Mouse (Mus musculus) cerebellum, postnatal 14 days (tissue): ENCODE measurements around the gene Apol7e.
"Not testable (repeated sequence)": the region's sequence is repeated elsewhere in the genome, so short reads cannot be mapped to it uniquely, and the experiment has no call there.

Experiments used
- DNase-seq, 2 experiments: peaks; one replicate each; pipeline ENCODE4 v3.0.0; 2021; ENCODE audit warnings: mixed read lengths in 2 of 2

Gene Apol7e

DNA sequence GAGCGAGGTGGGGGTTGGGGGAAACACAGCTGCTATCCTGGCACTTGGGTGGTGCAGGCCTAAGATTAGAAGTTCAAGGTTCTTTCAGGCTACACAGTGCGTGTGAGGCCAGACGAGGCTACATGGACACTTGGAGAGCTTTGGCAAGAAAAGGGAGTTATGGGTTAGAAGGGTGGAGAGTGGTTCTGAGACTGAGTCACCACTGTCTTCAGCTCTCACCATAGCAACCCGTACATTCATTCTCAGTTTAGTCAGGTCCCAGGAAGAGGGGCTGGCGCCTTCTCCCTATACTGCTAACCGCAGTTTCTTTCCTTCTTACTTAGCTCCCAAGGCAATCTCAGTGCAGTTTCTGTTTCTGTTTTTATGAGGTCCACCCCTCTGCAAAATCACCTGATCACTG lies 42.9 kb downstream of the Apol7e start:
- not testable (repeated sequence) for DNase-seq

DNA sequence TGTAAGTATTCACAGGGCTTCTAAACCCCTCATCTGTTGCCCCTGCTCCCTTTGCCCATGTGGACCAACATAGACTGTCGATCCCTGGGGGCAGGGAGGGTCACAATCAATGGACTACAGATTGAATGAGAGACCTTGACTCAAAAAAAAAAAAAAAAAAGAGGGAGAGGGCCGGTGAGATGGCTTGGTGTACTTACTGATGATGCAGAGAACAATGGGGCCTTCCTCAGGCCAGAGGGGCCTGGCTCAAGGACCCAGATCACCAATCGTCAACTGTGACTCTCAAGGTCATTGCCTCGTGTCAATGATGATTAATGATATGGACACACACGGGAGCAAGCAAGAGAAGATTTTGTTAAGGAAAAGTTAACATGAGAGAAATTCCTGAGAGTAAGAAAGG lies 46.0 kb downstream of the Apol7e start:
- no peak for DNase-seq

DNA sequence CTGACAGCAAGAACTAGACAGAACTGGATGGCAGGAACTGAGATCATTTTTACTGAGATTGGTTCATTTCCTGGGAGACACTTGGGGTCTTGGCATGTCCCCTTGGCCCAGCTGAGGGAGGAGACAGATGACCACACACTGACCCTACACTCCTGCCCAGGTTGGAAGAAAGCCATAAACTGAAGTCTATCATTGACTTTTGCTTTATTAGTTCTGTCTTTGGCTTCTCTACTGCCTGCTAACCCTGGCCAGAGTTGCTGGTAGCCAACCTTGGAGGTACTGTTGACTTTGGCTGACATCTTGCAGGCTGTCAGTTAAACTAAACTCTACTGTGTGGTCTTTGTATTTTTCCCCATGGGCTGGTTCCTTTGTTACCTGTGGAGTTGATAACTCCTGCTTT lies 46.4 kb downstream of the Apol7e start:
- peak in 1 of 2 experiments; percentile 18 for DNase-seq

DNA sequence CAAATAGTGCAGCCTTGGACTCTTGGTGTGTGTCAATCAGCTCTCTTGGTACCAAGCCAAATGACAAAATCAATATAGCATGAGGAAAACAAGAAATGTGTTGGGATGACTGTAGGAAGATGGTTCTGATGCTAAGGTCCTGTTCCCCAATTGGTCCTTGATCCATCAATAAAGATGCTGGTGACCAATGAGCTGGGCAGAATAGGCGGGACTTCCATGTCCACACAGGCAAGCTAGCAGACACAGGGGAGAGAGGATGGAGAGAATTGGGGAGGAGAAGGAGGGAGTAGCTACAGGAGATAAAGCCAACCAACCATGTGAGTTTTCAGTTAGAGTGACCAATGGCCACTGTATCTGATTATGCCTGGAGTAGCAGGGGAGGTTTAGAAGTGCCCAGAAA lies 47.7 kb downstream of the Apol7e start:
- DNase-seq: peak in 1 of 2 experiments; percentile 23

DNA sequence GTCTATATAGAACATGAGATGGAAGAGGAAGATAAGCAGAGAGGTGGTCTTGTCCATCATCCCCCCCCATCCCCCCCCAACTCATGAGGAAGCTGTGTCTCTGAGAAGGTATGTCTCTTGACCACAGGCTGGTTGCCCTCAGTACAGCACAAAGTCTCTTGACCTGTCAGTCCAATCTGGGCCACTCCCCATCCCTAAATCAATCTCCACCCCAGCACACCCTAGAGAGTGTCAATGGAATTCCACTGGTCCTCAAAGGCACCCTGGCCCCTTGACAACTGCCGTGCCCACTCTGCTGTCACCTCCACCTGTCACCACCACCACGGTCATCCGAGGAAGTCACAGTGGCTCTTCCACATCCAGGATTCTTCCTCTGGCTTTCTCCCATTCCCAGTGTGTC lies 49.8 kb downstream of the Apol7e start:
- peak in 1 of 2 experiments; percentile 13 for DNase-seq

DNA sequence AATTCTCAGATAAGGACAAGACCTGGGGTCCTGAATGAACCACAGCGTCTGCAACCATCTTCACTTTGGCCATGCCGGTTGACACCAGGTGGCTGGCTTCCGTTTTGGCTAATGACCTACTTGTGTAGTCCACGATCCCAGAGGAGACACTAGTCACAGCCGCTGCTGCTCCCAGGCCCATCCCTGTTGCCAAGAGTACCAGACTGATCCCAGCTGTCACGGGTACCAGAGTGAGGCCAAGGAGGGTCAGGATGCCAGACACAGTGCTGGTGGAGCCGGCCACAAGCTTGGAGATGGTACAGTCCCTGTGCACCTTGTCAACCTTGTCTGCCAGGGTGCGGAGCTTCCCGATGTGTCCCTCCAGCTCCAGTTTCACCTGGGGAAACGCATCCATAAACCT lies 51.1 kb downstream of the Apol7e start:
- peak; percentile 79 to 82 for DNase-seq

DNA sequence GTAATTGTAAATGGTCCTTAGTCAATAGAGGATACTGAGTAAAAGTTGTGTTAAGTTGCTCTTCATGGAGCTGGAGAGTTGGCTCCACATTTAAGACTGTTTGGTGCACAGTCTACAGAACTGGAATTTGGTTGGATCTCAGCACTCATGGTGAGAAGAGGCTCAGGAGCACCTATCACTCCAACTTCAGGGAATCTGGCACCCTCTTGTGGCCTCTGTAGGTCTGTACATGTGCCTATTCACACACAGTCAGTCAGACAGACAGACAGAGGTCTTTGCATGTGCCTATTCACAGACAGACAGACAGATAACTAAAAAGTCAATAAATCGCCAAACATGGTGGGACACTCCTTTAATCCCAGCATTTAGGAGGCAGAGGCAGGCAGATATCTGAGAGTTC lies 51.8 kb downstream of the Apol7e start:
- DNase-seq: peak; percentile 68 to 73

DNA sequence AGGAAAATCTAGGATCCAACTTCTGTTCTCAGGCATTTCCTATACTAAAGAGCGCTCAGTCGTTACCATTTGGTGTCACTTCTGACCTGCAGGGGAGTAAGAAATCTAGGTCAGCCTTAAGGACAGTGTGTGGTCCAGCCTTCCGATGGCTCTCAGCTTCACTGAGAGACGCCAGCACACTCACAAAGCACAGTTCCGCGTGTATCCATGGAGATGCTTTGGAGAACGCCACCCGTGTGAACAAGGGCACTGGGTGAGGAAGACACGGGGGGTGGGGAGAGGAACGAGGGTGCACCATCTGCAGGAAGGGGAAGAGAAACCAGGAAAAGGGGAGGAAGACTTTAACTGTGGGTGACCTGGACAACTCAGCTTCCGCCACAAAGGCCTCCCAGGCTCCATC lies 53.8 kb downstream of the Apol7e start:
- peak in 1 of 2 experiments; percentile 20 for DNase-seq

DNA sequence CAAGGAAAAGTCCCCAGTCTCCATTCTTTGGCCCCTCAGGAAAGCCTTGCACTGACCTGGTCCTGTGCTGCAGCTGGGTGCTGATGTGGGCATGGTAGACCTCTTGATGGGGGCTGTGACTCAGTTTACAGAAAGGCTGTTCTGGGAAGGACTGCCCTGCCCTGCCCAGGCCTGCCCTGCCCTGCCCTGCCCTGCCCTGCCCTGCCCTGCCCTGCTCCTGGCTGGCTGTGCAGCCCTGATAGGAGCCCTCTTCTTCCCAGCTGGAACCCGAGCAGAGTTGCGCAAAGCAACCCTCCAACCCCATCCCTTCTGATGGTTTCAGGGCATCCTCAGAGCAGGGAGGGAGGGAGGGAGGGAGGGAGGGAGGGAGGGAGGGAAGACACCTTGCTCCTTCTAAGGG lies 56.5 kb downstream of the Apol7e start:
- no peak for DNase-seq

DNA sequence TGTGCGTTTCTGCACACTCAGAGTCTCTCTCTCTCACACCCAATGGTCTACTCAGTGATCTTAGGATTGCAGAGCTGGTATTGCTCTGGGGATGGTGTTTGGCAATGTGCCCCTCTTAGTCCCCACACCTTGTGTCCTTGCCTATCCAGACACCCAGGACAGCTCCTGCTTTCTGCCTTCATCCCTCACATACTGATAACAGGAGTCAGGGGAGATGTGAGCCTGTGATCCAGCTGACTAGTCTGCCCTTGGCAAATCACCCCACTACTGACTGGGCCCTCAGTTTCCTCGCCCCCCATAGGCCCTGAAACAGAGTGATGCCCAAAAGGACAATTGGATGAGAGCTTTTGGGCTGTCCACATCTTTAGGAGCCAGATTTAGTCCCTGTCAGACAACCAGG lies 57.4 kb downstream of the Apol7e start:
- no peak for DNase-seq

DNA sequence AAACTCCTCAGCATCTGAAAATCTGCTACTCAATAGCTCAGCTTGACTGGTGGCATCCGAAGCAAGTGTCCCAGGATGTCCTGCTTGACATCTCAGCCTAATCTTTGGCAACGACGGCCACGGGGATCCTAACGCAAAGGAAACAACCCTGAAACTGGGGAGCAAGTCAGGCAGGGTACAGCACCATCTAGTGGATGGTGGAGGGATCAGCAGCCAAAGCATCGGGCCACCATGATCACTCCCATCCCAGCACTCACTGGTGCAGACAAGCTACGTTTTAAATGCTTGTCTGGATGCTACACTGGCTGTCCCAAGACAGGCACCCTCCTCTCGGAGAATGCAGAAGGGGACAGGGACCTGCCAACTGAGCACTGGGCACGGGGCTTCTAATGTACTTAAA lies 58.2 kb downstream of the Apol7e start, which contains the start of gene Apol8:
Apol8 (minus strand) TSS at position 156 of the 400 bp plus-strand sequence.
- peak; percentile 71 to 78 for DNase-seq

DNA sequence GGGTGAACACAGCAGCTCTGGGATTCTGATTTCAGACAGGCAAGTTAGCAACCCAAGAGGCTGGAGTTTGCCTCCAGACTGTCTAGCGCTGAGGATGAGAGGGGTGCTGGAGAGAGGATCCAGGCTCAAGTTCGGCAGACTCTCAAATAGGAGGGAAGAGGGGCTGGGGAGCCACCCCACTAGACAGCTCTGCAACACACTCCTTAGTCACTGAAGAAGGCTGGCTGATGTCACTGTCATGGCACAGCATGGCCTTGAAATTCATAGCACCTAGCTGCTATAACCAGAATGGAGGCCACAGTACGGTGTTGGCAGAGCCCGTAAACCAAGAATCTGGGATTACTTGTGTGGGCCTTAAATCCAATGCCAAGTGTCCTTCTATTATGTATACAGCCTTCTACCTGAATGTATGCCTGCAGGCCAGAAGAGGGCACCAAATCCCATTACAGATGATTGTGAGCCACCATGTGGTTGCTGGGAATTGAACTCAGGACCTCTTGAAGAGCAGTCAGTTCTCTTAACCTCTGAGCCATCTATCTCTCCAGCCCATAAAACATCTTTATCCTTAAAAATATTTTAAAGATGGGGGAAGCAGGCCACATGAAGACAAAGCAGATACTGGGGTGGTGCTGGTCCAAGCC lies 59.0 kb downstream of the Apol7e start:
- DNase-seq: no peak

DNA sequence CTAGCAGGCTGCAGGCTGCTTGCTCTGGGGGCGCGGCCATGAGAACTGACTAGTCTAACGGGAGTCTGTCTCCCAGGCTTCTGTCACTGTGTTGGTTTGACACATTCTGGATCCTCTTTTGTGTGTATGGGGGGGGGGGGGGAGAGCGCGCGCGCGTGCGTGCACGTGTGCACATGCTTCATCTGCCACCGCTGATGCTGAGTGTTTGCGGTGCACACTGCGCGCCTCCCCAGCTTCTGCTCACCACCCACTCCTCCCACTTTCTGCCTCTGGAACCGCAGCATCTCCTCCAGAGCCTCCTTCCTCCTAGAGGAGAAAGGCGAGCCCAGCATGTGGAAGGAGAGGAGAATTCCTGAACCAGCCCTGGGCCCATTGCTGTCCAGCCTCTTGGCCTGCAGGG lies 61.4 kb downstream of the Apol7e start:
- DNase-seq: no peak

DNA sequence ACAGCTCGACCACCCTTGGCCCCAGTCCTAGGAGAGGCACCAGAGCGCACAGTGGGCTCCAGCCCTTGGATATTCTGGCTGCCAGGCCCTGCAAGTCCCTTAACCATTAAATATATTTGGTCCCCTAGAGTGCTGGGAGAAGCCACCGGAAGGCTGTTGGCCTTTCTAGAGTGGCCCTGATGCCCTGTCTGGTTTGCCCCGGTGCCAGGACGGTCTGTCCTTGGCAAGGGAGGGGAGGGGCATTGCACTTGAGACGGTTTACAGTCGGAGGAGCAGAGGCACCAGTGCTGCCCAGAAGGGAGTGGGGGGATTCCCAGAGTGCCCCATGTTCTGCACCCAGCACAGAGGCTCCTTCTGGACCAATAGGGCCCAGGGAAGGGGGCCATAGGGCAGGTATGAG lies 62.4 kb downstream of the Apol7e start:
- DNase-seq: peak in 1 of 2 experiments; percentile 3

DNA sequence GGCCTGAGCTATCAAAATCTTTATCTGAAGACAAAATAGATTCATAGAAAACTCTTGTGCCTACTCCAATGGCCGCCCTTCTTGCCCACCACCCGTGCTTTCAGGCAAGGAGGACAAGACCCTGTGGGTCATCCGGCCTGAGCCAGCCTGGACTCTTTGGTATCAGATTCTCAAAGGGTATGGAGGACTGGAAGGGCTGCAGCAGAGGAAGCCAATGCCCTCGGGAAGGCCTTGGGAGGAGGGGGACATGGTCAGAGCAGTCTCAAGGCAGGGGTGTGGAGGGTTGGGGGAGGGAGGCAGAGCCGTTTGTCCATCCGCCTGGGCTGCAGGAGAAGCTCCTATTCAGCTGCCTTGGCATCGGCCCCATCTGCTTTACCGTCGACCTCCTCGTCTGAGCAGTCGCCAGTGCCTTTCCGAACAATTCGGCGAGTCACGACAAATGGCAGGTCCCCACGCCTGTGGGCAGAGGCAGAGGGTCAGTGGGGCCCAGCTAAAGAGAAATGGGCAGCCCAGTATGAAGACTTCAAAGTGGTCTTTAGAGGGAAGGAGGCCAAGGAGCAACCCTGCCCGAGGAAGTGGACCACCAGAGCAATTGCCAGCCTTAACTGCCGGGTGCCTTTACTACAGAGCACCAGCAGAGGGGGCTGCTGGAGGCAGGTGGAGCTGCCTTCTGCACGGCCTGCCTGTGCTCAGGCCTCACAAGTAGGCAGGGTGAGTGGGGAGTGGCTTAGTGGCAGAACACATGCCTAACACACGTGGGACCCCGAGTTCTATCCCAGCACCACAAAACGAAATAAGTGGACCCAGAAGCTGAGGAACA lies 63.1 kb downstream of the Apol7e start:
- peak; percentile 59 to 76 for DNase-seq

DNA sequence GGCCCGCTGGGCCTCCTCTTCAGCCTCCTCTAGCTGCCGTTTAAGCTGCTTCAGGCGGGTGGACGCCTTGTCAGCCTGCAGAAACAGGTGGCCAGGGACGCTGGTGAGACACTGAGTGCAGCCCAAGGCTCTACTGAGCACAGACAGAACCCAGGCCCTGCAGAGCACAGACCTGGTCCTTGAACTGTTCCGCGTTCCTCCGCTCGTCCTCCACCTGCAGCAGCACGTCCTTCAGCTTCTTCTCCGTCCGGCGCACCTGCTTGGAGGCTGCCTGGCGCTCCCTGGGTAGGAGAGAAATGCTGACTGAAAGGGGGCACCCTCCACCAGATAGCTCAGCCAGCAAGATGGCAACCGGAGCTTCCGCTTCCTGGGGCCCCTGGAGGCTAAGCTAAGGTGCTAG lies 64.4 kb downstream of the Apol7e start:
- DNase-seq: no peak

DNA sequence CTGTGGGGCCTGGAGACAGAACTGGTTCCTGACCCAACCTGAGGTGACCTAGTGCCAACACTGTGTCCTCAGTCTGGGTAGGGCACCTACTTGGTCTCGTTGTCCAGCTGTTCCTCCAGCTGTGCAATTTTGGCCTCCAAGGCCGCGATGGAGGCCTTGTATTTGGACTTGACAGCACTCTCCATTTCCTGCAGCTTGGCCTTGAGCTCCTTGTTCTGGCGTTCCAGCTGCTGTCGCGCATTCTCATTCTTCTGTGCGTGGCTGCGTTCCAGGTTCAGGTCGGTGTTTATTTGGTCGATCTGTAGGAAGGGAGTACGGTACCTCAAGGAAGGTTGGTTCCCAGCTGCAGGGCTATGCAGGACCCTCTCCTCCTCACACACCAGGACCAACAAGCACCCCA lies 65.0 kb downstream of the Apol7e start:
- no peak for DNase-seq

DNA sequence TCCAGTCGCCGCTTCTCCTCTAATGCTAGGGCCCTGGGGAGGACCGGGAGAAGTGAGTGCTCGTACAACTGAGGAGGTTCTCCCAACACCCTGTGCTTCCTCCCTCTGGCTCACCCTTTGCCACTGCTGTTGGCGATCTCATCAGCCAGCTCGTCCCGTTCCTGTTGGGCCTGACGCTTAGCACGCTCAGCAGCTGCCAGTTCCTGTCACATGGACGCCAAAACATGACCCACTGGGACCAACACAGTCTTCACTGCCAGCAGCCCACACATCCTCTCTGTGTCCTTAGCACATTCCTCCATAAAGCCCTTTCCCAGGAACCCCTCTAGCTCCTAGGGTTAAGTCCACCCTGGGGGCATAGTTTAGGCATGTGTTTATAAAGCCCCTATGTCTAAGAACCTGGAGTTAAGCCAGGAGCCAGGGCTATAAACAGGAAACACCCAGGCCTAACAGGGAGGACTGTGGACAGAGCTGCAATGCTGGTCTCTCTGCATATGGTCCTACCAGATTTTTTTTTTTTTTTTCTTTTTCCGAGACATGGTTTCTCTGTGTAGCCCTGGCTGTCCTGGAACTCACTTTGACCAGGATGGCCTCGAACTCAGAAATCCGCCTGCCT lies 65.8 kb downstream of the Apol7e start:
- DNase-seq: peak; percentile 34 to 56

DNA sequence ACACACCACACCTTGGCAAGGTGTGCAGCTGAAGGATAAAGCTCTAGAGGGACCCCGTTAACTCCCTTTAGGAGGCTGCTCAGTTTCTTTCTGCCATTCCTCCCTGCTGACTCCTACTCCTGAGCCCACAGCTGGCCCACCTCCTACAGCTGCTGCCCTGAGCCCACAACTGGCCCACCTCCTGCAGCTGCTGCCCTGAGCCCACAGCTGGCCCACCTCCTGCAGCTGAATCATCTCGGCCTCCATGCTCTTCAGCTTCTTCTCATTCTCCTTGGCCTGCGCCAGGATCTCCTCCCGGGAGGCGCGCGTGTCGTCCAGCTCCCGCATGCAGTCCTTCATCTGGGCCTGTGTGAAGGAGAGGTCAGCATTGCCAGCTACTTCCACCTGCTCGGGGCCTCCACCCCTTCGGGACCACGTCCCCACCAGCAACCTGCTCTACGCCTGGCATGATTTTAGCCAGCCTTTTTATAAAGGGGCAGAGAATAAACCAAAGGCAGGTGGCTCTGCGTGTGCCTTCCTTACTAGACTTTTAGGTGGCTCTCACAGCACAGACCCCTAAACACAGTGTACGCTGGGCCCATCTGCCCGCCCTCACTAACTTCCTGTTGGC lies 66.9 kb downstream of the Apol7e start:
- no peak for DNase-seq

DNA sequence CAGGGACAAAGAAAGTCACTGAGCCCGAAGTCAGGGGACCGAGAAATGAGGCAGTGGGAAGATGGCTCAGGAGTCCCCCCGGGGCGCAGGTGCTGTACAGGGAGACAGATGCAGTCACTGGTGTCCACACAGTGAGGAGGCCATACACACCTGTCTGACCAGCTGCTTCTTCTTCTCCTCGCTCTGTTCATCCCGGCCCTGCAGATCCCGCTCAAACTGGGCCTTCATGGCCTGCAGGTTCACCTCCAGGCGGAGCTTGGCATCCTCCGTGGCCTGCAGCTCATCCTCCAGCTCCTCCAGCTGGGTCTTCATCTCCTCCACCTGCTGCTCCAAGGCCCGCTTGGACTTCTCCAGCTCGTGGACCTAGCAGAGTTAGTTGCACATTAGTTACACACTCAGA lies 68.3 kb downstream of the Apol7e start:
- no peak for DNase-seq
